Mouse (Mus musculus) gastrocnemius, adult 8-10 months (tissue): Measurements from ENCODE around the gene Rrm2. TPM values are rescaled to one million over a fixed set of nuclear protein-coding genes. Genes with fewer than 3 reads are reported as not detected.

Experiments
- DNase-seq, 2 experiments: peaks; one replicate each; pipeline ENCODE4 v3.0.0; 2022; ENCODE audit warnings: low spot score in 2 of 2
- total RNA-seq, 4 experiments: library from RNA; stranded (reverse); gene quantifications; 2 replicates each; pipeline ENCODE4 v1.2.4; 2022

Gene Rrm2
- total RNA-seq, 4 experiments from 2014 or later: 0.46 to 0.73 (median 0.50) TPM

DNA sequence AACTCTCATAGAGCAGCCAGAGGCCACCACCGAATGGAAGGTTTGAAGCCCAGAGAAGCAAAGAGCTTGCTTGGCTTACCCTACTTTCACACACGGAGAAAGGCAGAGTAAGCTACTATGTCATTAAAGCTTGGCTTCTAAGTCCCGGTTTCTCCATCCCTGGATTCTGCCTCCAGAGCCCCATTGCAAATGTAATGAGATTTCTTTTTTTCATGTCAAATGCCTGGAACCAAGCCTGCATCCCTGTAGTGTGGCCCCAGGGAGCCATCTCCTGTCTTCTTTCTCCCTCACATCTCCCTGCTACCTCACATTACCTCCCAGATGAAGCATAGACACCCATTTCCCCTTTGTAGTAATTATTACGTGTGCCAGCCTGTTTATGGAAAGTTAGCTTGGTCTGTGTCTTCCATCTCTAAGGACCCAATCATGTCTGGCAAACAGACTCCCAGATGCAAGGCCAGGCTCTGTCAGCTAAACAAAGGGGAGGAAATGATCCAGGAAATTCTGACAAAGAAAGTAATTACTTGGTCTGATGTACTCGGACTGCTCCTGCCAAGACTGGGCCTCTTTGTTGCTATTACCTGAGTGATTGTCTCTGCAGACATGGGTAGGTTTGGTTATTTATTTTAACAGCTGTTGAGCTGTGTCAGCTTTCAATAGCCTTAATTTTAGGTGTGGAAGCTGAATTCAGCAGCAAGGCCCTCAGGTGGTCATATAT lies 38.7 kb downstream of the Rrm2 start:
- no peak for DNase-seq

DNA sequence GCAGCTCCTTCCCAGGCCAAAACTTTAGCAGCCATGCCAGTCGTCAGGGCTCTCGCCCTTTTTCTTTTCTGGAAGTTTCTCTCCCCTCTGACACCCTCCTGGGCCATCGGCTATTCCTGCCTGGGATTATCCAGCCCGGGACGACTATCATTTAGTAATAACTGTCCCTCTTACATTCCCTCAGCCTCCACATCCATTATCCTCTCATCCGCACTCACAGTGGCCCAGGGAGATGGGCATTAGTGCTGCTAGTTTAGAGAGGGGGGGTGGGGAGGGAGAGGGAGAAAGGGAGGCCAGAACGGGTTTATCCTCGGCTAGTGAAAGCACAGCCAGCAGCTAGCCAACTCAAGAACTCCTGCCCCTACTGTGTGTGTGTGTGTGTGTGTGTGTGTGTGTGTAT lies 39.3 kb downstream of the Rrm2 start:
- DNase-seq: no peak

DNA sequence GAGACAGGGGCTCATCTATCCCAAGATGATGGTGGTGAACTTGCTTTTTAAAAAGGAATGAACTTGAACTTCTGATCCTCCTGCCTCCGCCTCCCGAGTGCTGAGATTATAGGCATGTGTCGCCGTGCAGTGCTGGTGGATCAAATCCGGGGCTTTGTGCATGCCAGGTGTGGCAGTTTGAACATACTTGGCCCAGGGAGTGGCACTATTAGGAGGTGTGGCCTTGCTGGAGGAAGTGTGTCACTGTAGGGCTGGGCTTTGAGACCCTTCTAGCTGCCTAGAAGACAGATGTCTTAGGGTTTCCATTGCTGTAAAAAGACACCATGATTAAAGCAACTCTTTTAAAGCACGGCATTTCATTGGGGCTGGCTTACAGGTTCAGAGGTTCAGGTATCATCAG lies 42.5 kb downstream of the Rrm2 start:
- no peak for DNase-seq

DNA sequence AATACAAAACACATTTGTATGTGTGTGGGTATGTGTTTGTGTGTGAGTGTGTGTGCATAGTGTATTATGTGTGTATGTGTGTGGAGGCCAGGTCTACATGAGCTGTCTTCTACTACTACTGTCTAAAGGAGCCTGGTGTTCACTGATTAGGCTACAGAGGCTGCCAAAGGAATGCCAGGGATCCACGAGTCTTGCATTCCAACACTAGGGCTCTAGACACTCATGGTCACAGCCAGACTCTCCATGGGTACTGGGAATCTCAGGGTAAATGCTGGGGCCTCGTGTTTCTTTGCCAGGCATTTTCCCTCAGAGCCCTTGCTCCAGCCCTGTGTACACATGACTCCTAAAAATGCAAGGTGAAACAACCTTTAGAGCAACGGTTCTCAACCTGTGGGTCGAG lies 45.6 kb downstream of the Rrm2 start:
- DNase-seq: no peak

DNA sequence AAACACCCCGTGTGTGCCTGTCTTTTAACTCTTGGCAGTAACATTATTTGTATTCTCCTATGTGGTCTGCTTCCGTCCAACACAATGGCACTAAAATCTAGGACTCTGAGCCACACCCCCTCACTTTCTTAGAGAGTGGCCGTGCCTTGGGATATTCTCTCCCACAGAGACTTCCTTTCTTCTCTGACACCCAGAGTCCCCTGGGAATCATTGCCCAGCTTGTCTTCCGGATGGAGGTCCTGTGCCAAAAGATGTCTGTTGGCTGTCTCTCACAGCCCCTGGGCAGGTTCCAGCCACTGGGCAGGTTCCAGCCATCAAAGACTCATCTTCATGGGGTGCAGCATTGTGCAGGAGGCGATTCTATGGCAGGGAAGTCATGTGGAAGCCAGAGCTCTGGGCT lies 46.7 kb downstream of the Rrm2 start:
- DNase-seq: no peak

DNA sequence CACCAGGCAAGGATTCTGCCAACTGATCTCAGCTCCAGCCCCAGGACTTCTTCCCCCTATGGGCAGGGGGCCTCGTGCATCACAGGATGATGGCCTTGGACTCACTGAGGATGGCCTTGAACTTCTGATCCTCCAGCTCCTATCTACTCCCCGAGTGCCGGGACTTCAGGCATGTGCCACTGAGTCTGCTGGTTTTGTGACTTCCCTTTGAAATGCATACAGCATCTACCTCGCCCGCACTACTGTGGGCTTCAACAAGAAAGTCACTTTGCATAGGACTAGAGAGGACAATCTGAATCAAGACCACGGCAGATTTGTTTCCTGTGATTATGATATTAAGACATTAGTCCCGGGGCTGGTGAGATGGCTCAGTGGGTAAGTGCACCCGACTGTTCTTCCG lies 47.4 kb downstream of the Rrm2 start:
- no peak for DNase-seq

DNA sequence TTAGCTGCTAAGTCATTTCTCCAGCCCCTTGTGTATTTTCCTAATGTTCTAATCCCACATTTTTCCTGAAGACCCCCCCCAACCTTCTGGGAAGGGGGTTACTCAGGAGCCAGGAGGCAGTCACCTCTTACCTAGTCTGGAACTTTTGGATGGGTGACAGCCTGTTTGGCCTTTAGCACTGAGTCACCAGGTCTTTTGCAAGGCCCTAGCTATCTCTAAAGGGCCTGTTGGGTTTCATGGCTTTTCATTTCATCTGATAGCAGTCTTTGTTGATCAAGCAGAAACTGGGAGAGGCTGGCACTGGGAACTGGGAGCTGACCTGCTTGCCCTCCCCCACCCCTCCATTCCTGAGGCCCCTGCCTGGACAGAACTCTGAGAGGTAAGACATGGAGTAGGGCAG lies 49.3 kb downstream of the Rrm2 start:
- no peak for DNase-seq

DNA sequence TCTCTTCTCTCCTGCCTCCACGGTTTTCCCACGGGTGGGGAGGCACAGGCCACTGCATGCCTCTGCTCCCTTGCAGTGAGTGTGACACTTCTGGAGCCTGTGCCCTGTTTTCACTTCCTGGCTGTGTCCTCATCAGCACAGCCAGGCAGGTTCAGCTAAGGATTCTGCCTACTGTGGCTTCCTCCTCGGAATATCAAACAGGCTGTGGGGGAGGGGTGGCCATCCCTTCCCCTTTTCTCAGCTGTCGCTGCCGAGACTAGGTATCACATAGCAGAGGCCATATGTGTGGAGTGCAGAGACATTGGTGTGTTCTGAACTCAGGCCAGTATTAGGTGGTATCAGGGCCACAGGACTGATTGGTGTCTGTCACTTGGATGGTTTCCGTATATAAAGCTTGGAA lies 50.3 kb downstream of the Rrm2 start:
- DNase-seq: no peak

DNA sequence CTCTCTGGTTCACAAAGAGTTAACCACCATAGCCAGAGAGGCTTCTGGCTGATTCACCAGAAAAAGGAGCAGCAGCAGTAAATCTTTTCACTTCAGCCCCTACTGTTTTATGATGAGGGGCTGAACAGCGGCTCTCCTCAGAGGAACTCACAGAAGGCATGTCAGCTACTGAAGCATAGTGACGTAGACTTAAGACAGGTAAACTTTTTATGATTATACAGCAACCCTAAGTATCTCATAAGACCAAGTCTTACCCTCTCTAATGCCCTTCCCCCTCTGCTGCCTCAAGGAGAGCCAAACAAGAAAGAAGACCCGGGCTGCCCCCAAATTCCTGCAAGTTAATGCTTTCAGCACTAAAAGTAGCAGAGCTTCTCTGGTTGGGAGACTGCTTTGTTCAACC lies 54.2 kb downstream of the Rrm2 start:
- no peak for DNase-seq

Other genes starting within 250 kb of the Rrm2 start
- gene Taf1b, start 209.9 kb upstream of the Rrm2 start, total RNA-seq: 1 to 10 TPM; 5.8 to 8.3 (median 7.0) TPM
- gene Grhl1, start 136.0 kb upstream of the Rrm2 start, total RNA-seq: under 1 TPM in 3 of 4 experiments, not detected in 1; 0.10 to 0.22 (median 0.12) TPM
- gene Klf11, start 57.0 kb upstream of the Rrm2 start, total RNA-seq: 1 to 10 TPM; 3.2 to 4.5 (median 4.2) TPM
- gene Cys1, start 26.4 kb upstream of the Rrm2 start, total RNA-seq: 1 to 10 TPM; 1.9 to 3.4 (median 2.9) TPM
- gene Mboat2, start 122.6 kb downstream of the Rrm2 start, total RNA-seq: 1 to 10 TPM in 2 of 4 experiments, under 1 TPM in 2; 0.73 to 1.4 (median 1.2) TPM